Mouse (Mus musculus) C2C12 (cell line): ENCODE data around the gene Fat4. TPM values are rescaled to one million over a fixed set of nuclear protein-coding genes. Genes with fewer than 3 reads are reported as not detected.

Experiments
- H3K27me3 ChIP-seq: one replicate; pipeline ENCODE4 v1.6.1; 2011; ENCODE audit not compliant: control insufficient read depth, insufficient read depth, insufficient read length
- H3K36me3 ChIP-seq: one replicate; pipeline ENCODE4 v1.6.1; 2011; ENCODE audit not compliant: control insufficient read depth, insufficient read depth
- H3K4me3 ChIP-seq: one replicate; pipeline ENCODE4 v1.5.1; 2011; ENCODE audit warnings: mild to moderate bottlenecking, control low read depth; ENCODE audit not compliant: poor library complexity, insufficient read depth, severe bottlenecking
- H3K79me2 ChIP-seq: one replicate; pipeline ENCODE4 v1.6.1; 2011; ENCODE audit not compliant: control insufficient read depth, insufficient read depth
- H3K79me3 ChIP-seq: one replicate; pipeline ENCODE4 v1.6.1; 2011; ENCODE audit warnings: low read depth, control low read depth
- H3ac ChIP-seq: one replicate; pipeline ENCODE3; 2011; ENCODE audit warnings: low read depth; ENCODE audit not compliant: control insufficient read depth, insufficient read length
- CEBPB ChIP-seq: IDR thresholded peaks from one replicate; pipeline ENCODE4 v1.6.1; 2011; ENCODE audit warnings: low read depth, mild to moderate bottlenecking, control low read depth, moderate library complexity
- CTCF ChIP-seq: IDR thresholded peaks from one replicate; pipeline ENCODE4 v1.5.1; 2011; ENCODE audit not compliant: control insufficient read depth, insufficient read depth, insufficient read length
- FOSL1 ChIP-seq: IDR thresholded peaks from one replicate; pipeline ENCODE4 v1.8.0; 2011; ENCODE audit warnings: mild to moderate bottlenecking, low read length; ENCODE audit not compliant: poor library complexity, insufficient read depth, severe bottlenecking
- MAX ChIP-seq: IDR thresholded peaks from one replicate; pipeline ENCODE4 v1.6.1; 2011; ENCODE audit warnings: mild to moderate bottlenecking, control low read depth
- MYOD1 ChIP-seq: IDR thresholded peaks from one replicate; pipeline ENCODE4 v1.6.1; 2011; ENCODE audit warnings: low read depth; ENCODE audit not compliant: control insufficient read depth, insufficient read length
- MYOG ChIP-seq: IDR thresholded peaks from one replicate; pipeline ENCODE4 v1.6.1; 2011; ENCODE audit not compliant: control insufficient read depth, insufficient read length; ENCODE audit errors: extremely low read depth
- USF1 ChIP-seq: IDR thresholded peaks from one replicate; pipeline ENCODE4 v1.6.1; 2011; ENCODE audit warnings: low read depth, mild to moderate bottlenecking, control low read depth, moderate library complexity
- polyA plus RNA-seq: library from polyadenylated mRNA; unstranded; fragments of >200 nt; fragmentation: generic; extraction: Trizol; gene quantifications from one replicate; pipeline ENCODE4 v1.2.1, GENCODE M21; 2012; ENCODE audit warnings: missing spikeins

The Fat4 gene
- polyA plus RNA-seq, 1 experiment: 0.29 TPM

GRCm38 (mm10) chr3:38939573-38939972, 52.8 kb downstream of the Fat4 start:
- Histone ChIP-seq H3K79me2 (no peaks in the 10 kb centered on the region), H3K4me3 (no peak overlapping the region), H3K79me3 (no peaks in the 10 kb centered on the region), H3K27me3 (no peaks in the 10 kb centered on the region), H3K36me3 (no peaks in the 10 kb centered on the region), H3ac (no peak overlapping the region)
- TF ChIP-seq MAX (no peak), CTCF (no peak), MYOD1 (no peak), CEBPB (no peak), MYOG (no peak), USF1 (no peak), FOSL1 (no peak)

GRCm38 (mm10) chr3:38940327-38940726, 53.6 kb downstream of the Fat4 start:
- no peak for TF ChIP-seq MAX
- no peak for TF ChIP-seq MYOG
- no peak for TF ChIP-seq MYOD1
- no peak for TF ChIP-seq CEBPB
- no peak for TF ChIP-seq CTCF
- no peak for TF ChIP-seq FOSL1
- TF ChIP-seq USF1: no peak
- no peak overlapping the region for H3ac ChIP-seq

GRCm38 (mm10) chr3:38945157-38945556, 58.4 kb downstream of the Fat4 start:
- Histone ChIP-seq H3K4me3 (no peak overlapping the region), H3ac (no peak overlapping the region), H3K27me3 (no peaks in the 10 kb centered on the region), H3K36me3 (no peaks in the 10 kb centered on the region), H3K79me3 (no peaks in the 10 kb centered on the region), H3K79me2 (no peaks in the 10 kb centered on the region)
- TF ChIP-seq MYOD1 (no peak), MYOG (no peak), CTCF (no peak), FOSL1 (no peak), USF1 (no peak), CEBPB (no peak), MAX (no peak)

More at GRCm38 (mm10) chr3:38940327-38940726, 53.6 kb downstream of the Fat4 start:
- Histone ChIP-seq H3K4me3 (no peak overlapping the region), H3K27me3 (no peaks in the 10 kb centered on the region), H3K36me3 (no peaks in the 10 kb centered on the region), H3K79me2 (no peaks in the 10 kb centered on the region), H3K79me3 (no peaks in the 10 kb centered on the region)

GRCm38 (mm10) chr3:38947706-38948105, 61.0 kb downstream of the Fat4 start:
- H3K27me3 ChIP-seq: no peaks in the 10 kb centered on the region
- H3K79me3 ChIP-seq: no peaks in the 10 kb centered on the region
- no peak overlapping the region for H3ac ChIP-seq
- no peaks in the 10 kb centered on the region for H3K36me3 ChIP-seq
- H3K4me3 ChIP-seq: no peak overlapping the region
- H3K79me2 ChIP-seq: no peaks in the 10 kb centered on the region
- no peak for TF ChIP-seq MAX
- TF ChIP-seq MYOG: no peak
- no peak for TF ChIP-seq MYOD1
- TF ChIP-seq FOSL1: no peak
- TF ChIP-seq CTCF: no peak
- no peak for TF ChIP-seq CEBPB
- no peak for TF ChIP-seq USF1

GRCm38 (mm10) chr3:38952602-38953001, 65.9 kb downstream of the Fat4 start:
- H3K27me3 ChIP-seq: no peaks in the 10 kb centered on the region
- H3K79me2 ChIP-seq: no peaks in the 10 kb centered on the region
- no peak overlapping the region for H3K4me3 ChIP-seq
- H3K79me3 ChIP-seq: no peaks in the 10 kb centered on the region
- no peak overlapping the region for H3ac ChIP-seq
- no peak for TF ChIP-seq MYOD1
- TF ChIP-seq USF1: no peak
- TF ChIP-seq MYOG: no peak
- no peak for TF ChIP-seq CEBPB
- TF ChIP-seq MAX: no peak
- H3K36me3 ChIP-seq: no peaks in the 10 kb centered on the region

- H3K79me2 ChIP-seq: no peaks in the 10 kb centered on the region
- H3K4me3 ChIP-seq: no peak overlapping the region
- H3K79me3 ChIP-seq: no peaks in the 10 kb centered on the region
- H3ac ChIP-seq: no peak overlapping the region
- no peak for TF ChIP-seq CTCF
- no peak for TF ChIP-seq MYOG
- no peak for TF ChIP-seq USF1
- TF ChIP-seq FOSL1: no peak
- no peak for TF ChIP-seq MYOD1
- no peak for TF ChIP-seq CEBPB
- TF ChIP-seq MAX: no peak
- no peaks in the 10 kb centered on the region for H3K27me3 ChIP-seq
- no peaks in the 10 kb centered on the region for H3K36me3 ChIP-seq
Measured at GRCm38 (mm10) chr3:38954196-38954595, 67.5 kb downstream of the Fat4 start.
